8 mouse cellular contexts compared by ENCODE assay signal in genomic region chr5:115631505-115632357, GRCm38 (mm10). TPM values are rescaled to one million over a fixed set of nuclear protein-coding genes. Genes with fewer than 3 reads are reported as not detected.
DNase-seq lines count a peak whose midpoint lies in the region; ATAC-seq lines count a peak whose summit lies in the region.

Gene Rab35, plus strand, starts transcription at chr5:115631908.

- H3K4me3 ChIP-seq in megakaryocyte, embryonic 14.5 days (replicated peaks) = peak within 1 kb of the TSS; percentile 97

- H3K36me3 ChIP-seq in megakaryocyte, embryonic 14.5 days (replicated peaks; ENCODE audit: low read length) = peaks cover 28% of the 10 kb centered on the region

- H3K4me1 ChIP-seq in megakaryocyte, embryonic 14.5 days = peaks cover 82% of the 10 kb centered on the region

- H3K27me3 ChIP-seq in megakaryocyte, embryonic 14.5 days (replicated peaks) = peaks cover 2% of the 10 kb centered on the region

- peak; percentile 66 for ATAC-seq in common myeloid progenitor, adult 5-6 weeks (replicated peaks; ENCODE audit: low read depth, poor library complexity, severe bottlenecking)

- no peaks in the 10 kb centered on the region for H3K9me3 ChIP-seq in megakaryocyte, embryonic 14.5 days

- DNase-seq in ZHBTc4 (ENCODE audit: low read depth, low spot score) = peak; percentile 95
- peak; percentile 86 to 90 for DNase-seq in gastrocnemius, adult 8-10 months (ENCODE audit: low spot score in 2 of 2)
- DNase-seq in hindlimb bud, embryonic 11.5 days (ENCODE audit: extremely low spot score, low read depth, low spot score) = peak; percentile 33
- peak; percentile 74 to 88 for DNase-seq in left cerebral cortex, adult 8-10 months (ENCODE audit: low spot score in 2 of 2)
- DNase-seq in right cerebral cortex, postnatal 10 days (ENCODE audit: low spot score in 2 of 2) = peak; percentile 94 to 95
- DNase-seq in urinary bladder, postnatal 25 days (ENCODE audit: low spot score) = peak; percentile 96

RNA-seq across cellular contexts. Expression of gene Rab35, which starts in this region (rescaled TPM):
- 38.2 and 38.4 TPM in 2 replicates for total RNA-seq in common myeloid progenitor, adult 5-6 weeks (2017)
- total RNA-seq in gastrocnemius, adult 8-10 months (2022) = 10 to 100 TPM; 42.1 to 49.6 (median 44.0) TPM
- 100 to 1,000 TPM in 2 of 4 experiments, 10 to 100 TPM in 2; 97.0 to 104 (median 99.4) TPM for total RNA-seq in left cerebral cortex, adult 8-10 months (2022)
- 29.5 and 94.9 TPM in 2 replicates for polyA plus RNA-seq in megakaryocyte, embryonic 14.5 days (2012; ENCODE audit: insufficient read depth, low replicate concordance)

Comparison
In these comparisons a context has a peak if more than half of its experiments do, and no peak if none do; other contexts are left out.
1. Peak in every context shown above with its lines: DNase-seq, ATAC-seq and H3K4me3 ChIP-seq.
2. DNase-seq: peak in every context shown above with its lines; median percentile 96 in urinary bladder, postnatal 25 days; 95 in ZHBTc4; 94 in right cerebral cortex, postnatal 10 days; 88 in gastrocnemius, adult 8-10 months; 81 in left cerebral cortex, adult 8-10 months; 33 in hindlimb bud, embryonic 11.5 days.